Mouse (Mus musculus): ENCODE measurements at regions not wholly inside any gene's neighbourhood (a gene's known extent, or its start where the extent isn't known, plus 50 kb on each side); places are given as distances from the start of the nearest gene placed in this dataset.
"Not testable (repeated sequence)": the region's sequence is repeated elsewhere in the genome, so short reads cannot be mapped to it uniquely, and the experiment has no call there.

GRCm38 (mm10) chr1:161688946-161689345 is 99.3 kb downstream of the Fasl start:
- WGBS, result 55% methylated on average over 3 of the region's 3 CpGs
- H3K4me1 ChIP-seq, result no peaks in the 10 kb centered on the region
- no peak overlapping the region for H3K4me3 ChIP-seq
- no peaks in the 10 kb centered on the region for H3K9me3 ChIP-seq
- DNase-seq (ENCODE audit: extremely low spot score, low spot score), result no peak
- H3K27ac ChIP-seq, result no peak overlapping the region
- no peaks in the 10 kb centered on the region for H3K27me3 ChIP-seq (ENCODE audit: poor library complexity, severe bottlenecking)
- no peaks in the 10 kb centered on the region for H3K36me3 ChIP-seq (replicated peaks)

- H3K4me1 ChIP-seq, result no peaks in the 10 kb centered on the region
- DNase-seq (ENCODE audit: extremely low spot score, low spot score), result peak; percentile 59
- no peak overlapping the region for H3K27ac ChIP-seq
- no peaks in the 10 kb centered on the region for H3K9me3 ChIP-seq
- H3K27me3 ChIP-seq (ENCODE audit: poor library complexity, severe bottlenecking), result no peaks in the 10 kb centered on the region
- no peak overlapping the region for H3K4me3 ChIP-seq
- 26% methylated on average over 12 of the region's 12 CpGs for WGBS
- no peaks in the 10 kb centered on the region for H3K36me3 ChIP-seq (replicated peaks)
Observed at GRCm38 (mm10) chr1:161687548-161687947, 100.7 kb downstream of the Fasl start.

GRCm38 (mm10) chr1:161680558-161680957 is 107.7 kb downstream of the Fasl start:
- H3K27ac ChIP-seq, result no peak overlapping the region
- no peaks in the 10 kb centered on the region for H3K27me3 ChIP-seq (ENCODE audit: poor library complexity, severe bottlenecking)
- no peak for DNase-seq (ENCODE audit: extremely low spot score, low spot score)
- H3K9me3 ChIP-seq, result no peaks in the 10 kb centered on the region
- H3K4me3 ChIP-seq, result no peak overlapping the region
- no peaks in the 10 kb centered on the region for H3K36me3 ChIP-seq (replicated peaks)
- 86% methylated on average over 6 of the region's 6 CpGs for WGBS
- no peaks in the 10 kb centered on the region for H3K4me1 ChIP-seq

GRCm38 (mm10) chr1:161670937-161671336 is 117.4 kb downstream of the Fasl start:
- WGBS, result 94% methylated on average over 5 of the region's 5 CpGs
- Histone ChIP-seq H3K9me3 (no peaks in the 10 kb centered on the region), H3K27me3 (ENCODE audit: poor library complexity, severe bottlenecking) (no peaks in the 10 kb centered on the region), H3K4me1 (no peaks in the 10 kb centered on the region), H3K4me3 (no peak overlapping the region), H3K27ac (no peak overlapping the region), H3K36me3 (replicated peaks) (no peaks in the 10 kb centered on the region)
- DNase-seq (ENCODE audit: extremely low spot score, low spot score), result no peak

GRCm38 (mm10) chr1:161664321-161664720 is 124.0 kb downstream of the Fasl start:
- no peak overlapping the region for H3K4me3 ChIP-seq
- no peak for DNase-seq (ENCODE audit: extremely low spot score, low spot score)
- no peaks in the 10 kb centered on the region for H3K4me1 ChIP-seq
- H3K9me3 ChIP-seq, result no peaks in the 10 kb centered on the region
- no peaks in the 10 kb centered on the region for H3K27me3 ChIP-seq (ENCODE audit: poor library complexity, severe bottlenecking)
- 70% methylated on average over 3 of the region's 3 CpGs for WGBS
- H3K27ac ChIP-seq, result no peak overlapping the region
- no peaks in the 10 kb centered on the region for H3K36me3 ChIP-seq (replicated peaks)

GRCm38 (mm10) chr1:161663351-161663750 is 124.9 kb downstream of the Fasl start:
- Histone ChIP-seq H3K27ac (no peak overlapping the region), H3K4me1 (no peaks in the 10 kb centered on the region), H3K27me3 (ENCODE audit: poor library complexity, severe bottlenecking) (no peaks in the 10 kb centered on the region), H3K9me3 (no peaks in the 10 kb centered on the region), H3K36me3 (replicated peaks) (no peaks in the 10 kb centered on the region), H3K4me3 (no peak overlapping the region)
- DNase-seq (ENCODE audit: extremely low spot score, low spot score), result no peak
- 80% methylated on average over 1 of the region's 1 CpGs for WGBS

- 90% methylated on average over 2 of the region's 2 CpGs for WGBS
- Histone ChIP-seq H3K27me3 (ENCODE audit: poor library complexity, severe bottlenecking) (no peaks in the 10 kb centered on the region), H3K27ac (no peak overlapping the region), H3K36me3 (replicated peaks) (no peaks in the 10 kb centered on the region), H3K4me3 (no peak overlapping the region), H3K9me3 (no peaks in the 10 kb centered on the region), H3K4me1 (no peaks in the 10 kb centered on the region)
- no peak for DNase-seq (ENCODE audit: extremely low spot score, low spot score)
Observed at GRCm38 (mm10) chr1:161662241-161662640, 126.1 kb downstream of the Fasl start.

- no peak for DNase-seq (ENCODE audit: extremely low spot score, low spot score)
- no peak overlapping the region for H3K4me3 ChIP-seq
- H3K27ac ChIP-seq, result no peak overlapping the region
- no peaks in the 10 kb centered on the region for H3K9me3 ChIP-seq
- H3K4me1 ChIP-seq, result no peaks in the 10 kb centered on the region
- H3K36me3 ChIP-seq (replicated peaks), result no peaks in the 10 kb centered on the region
- H3K27me3 ChIP-seq (ENCODE audit: poor library complexity, severe bottlenecking), result no peaks in the 10 kb centered on the region
- WGBS, result 92% methylated on average over 1 of the region's 1 CpGs
Observed at GRCm38 (mm10) chr1:161657511-161657910, 130.8 kb downstream of the Fasl start.

GRCm38 (mm10) chr1:161649387-161649786 is 138.9 kb downstream of the Fasl start:
- no peak overlapping the region for H3K27ac ChIP-seq
- no peak for DNase-seq (ENCODE audit: extremely low spot score, low spot score)
- no peaks in the 10 kb centered on the region for H3K27me3 ChIP-seq (ENCODE audit: poor library complexity, severe bottlenecking)
- WGBS, result 59% methylated on average over 2 of the region's 2 CpGs
- H3K4me3 ChIP-seq, result no peak overlapping the region
- no peaks in the 10 kb centered on the region for H3K9me3 ChIP-seq
- H3K36me3 ChIP-seq (replicated peaks), result no peaks in the 10 kb centered on the region
- H3K4me1 ChIP-seq, result no peaks in the 10 kb centered on the region

GRCm38 (mm10) chr1:161632098-161632497 is 137.6 kb downstream of the Tnfsf18 start:
- no peak for DNase-seq (ENCODE audit: extremely low spot score, low spot score)
- no peaks in the 10 kb centered on the region for H3K4me1 ChIP-seq
- no peak overlapping the region for H3K27ac ChIP-seq
- H3K36me3 ChIP-seq (replicated peaks), result no peaks in the 10 kb centered on the region
- H3K27me3 ChIP-seq (ENCODE audit: poor library complexity, severe bottlenecking), result no peaks in the 10 kb centered on the region
- H3K9me3 ChIP-seq, result no peaks in the 10 kb centered on the region
- no peak overlapping the region for H3K4me3 ChIP-seq
- WGBS, result 82% methylated on average over 5 of the region's 5 CpGs

- WGBS, result 87% methylated on average over 6 of the region's 6 CpGs
- Histone ChIP-seq H3K27me3 (ENCODE audit: poor library complexity, severe bottlenecking) (no peaks in the 10 kb centered on the region), H3K4me1 (no peaks in the 10 kb centered on the region), H3K36me3 (replicated peaks) (no peaks in the 10 kb centered on the region), H3K4me3 (no peak overlapping the region), H3K27ac (no peak overlapping the region), H3K9me3 (no peaks in the 10 kb centered on the region)
- no peak for DNase-seq (ENCODE audit: extremely low spot score, low spot score)
Observed at GRCm38 (mm10) chr1:161621291-161621690, 126.8 kb downstream of the Tnfsf18 start.

- DNase-seq (ENCODE audit: extremely low spot score, low spot score); H3K27me3 ChIP-seq (ENCODE audit: poor library complexity, severe bottlenecking); H3K36me3 ChIP-seq (replicated peaks); H3K4me3 ChIP-seq; H3K9me3 ChIP-seq; H3K27ac ChIP-seq; H3K4me1 ChIP-seq: not testable (repeated sequence)
- WGBS, result 92% methylated on average over 7 of the region's 7 CpGs
Observed at GRCm38 (mm10) chr1:161614091-161614490, 119.6 kb downstream of the Tnfsf18 start.

GRCm38 (mm10) chr1:161613658-161614057 is 119.2 kb downstream of the Tnfsf18 start:
- not testable (repeated sequence) for H3K9me3 ChIP-seq; H3K27ac ChIP-seq; H3K4me1 ChIP-seq; H3K4me3 ChIP-seq; H3K36me3 ChIP-seq (replicated peaks); DNase-seq (ENCODE audit: extremely low spot score, low spot score); H3K27me3 ChIP-seq (ENCODE audit: poor library complexity, severe bottlenecking)
- WGBS, result 94% methylated on average over 10 of the region's 10 CpGs

GRCm38 (mm10) chr1:161607446-161607845 is 113.0 kb downstream of the Tnfsf18 start:
- no peaks in the 10 kb centered on the region for H3K9me3 ChIP-seq
- H3K27ac ChIP-seq, result no peak overlapping the region
- H3K4me1 ChIP-seq, result no peaks in the 10 kb centered on the region
- DNase-seq (ENCODE audit: extremely low spot score, low spot score), result no peak
- no peaks in the 10 kb centered on the region for H3K36me3 ChIP-seq (replicated peaks)
- no peaks in the 10 kb centered on the region for H3K27me3 ChIP-seq (ENCODE audit: poor library complexity, severe bottlenecking)
- 93% methylated on average over 4 of the region's 4 CpGs for WGBS
- H3K4me3 ChIP-seq, result no peak overlapping the region

All from forebrain, embryonic 10.5 days (tissue).